Comparison of ENCODE assay signal across 13 mouse cellular contexts in genomic region chr7:109804355-109804754, GRCm38 (mm10). TPM values are rescaled to one million over a fixed set of nuclear protein-coding genes. Genes with fewer than 3 reads are reported as not detected.
DNase-seq lines count a peak whose midpoint lies in the region; ATAC-seq lines count a peak whose summit lies in the region.
"Had no signal": no experiment of that assay in that cellular context is flagged by ENCODE, and none has a peak within 500 bp of the region (broad histone marks: within the 10 kb centered on the region; RNA-seq: fewer than 3 reads in every experiment).

No protein-coding gene starts in this region.

- no peaks in the 10 kb centered on the region for H3K4me1 ChIP-seq in embryonic facial prominence, embryonic 10.5 days
- no peaks in the 10 kb centered on the region for H3K4me1 ChIP-seq in forebrain, embryonic 13.5 days
- H3K4me1 ChIP-seq: liver, embryonic 12.5 days; megakaryocyte, embryonic 14.5 days had no signal

- H3K27me3 ChIP-seq in embryonic facial prominence, embryonic 10.5 days (replicated peaks; ENCODE audit: low read depth, poor library complexity, severe bottlenecking) = peaks cover 14% of the 10 kb centered on the region
- H3K27me3 ChIP-seq in forebrain, embryonic 13.5 days = peaks cover 58% of the 10 kb centered on the region
- H3K27me3 ChIP-seq: heart, embryonic 13.5 days had no signal

- no peaks in the 10 kb centered on the region for H3K9me3 ChIP-seq in embryonic facial prominence, embryonic 10.5 days
- no peaks in the 10 kb centered on the region for H3K9me3 ChIP-seq in forebrain, embryonic 13.5 days (replicated peaks)
- H3K9me3 ChIP-seq: heart, embryonic 13.5 days; liver, embryonic 12.5 days; megakaryocyte, embryonic 14.5 days had no signal

- no peak overlapping the region for H3K4me3 ChIP-seq in embryonic facial prominence, embryonic 10.5 days
- H3K4me3 ChIP-seq in forebrain, embryonic 13.5 days = no peak overlapping the region
- H3K4me3 ChIP-seq: erythroblast, embryonic 14.5 days; heart, embryonic 13.5 days; liver, embryonic 12.5 days; megakaryocyte, embryonic 14.5 days had no signal

- H3K27ac ChIP-seq in embryonic facial prominence, embryonic 10.5 days (replicated peaks) = no peak overlapping the region
- no peak overlapping the region for H3K27ac ChIP-seq in forebrain, embryonic 13.5 days
- H3K27ac ChIP-seq: heart, embryonic 13.5 days; liver, embryonic 12.5 days had no signal

- no peak for DNase-seq in cerebellum, postnatal 4 days (ENCODE audit: low spot score in 2 of 2)
- peak; percentile 38 for DNase-seq in 3134 (ENCODE audit: extremely low read depth, insufficient read length, low spot score)
- peak; percentile 70 for DNase-seq in cerebellum, adult 11 months
- DNase-seq in cerebellum, postnatal 36 days = peak; percentile 75 to 76
- DNase-seq in embryonic facial prominence, embryonic 10.5 days (ENCODE audit: low spot score) = no peak
- DNase-seq in layer of hippocampus, postnatal 25 days (ENCODE audit: extremely low spot score in 1 of 2, low spot score in 1 of 2) = no peak
- DNase-seq: layer of hippocampus, adult 9-11 months had no signal

- WGBS in embryonic facial prominence, embryonic 10.5 days = 90% methylated on average over 6 of the region's 6 CpGs
- 93% methylated on average over 6 of the region's 6 CpGs for WGBS in forebrain, embryonic 13.5 days

- no peak overlapping the region for H3K4me2 ChIP-seq in forebrain, embryonic 13.5 days
- H3K4me2 ChIP-seq: heart, embryonic 13.5 days; liver, embryonic 12.5 days had no signal

- peak; percentile 85 for ATAC-seq in cerebellum, adult (ENCODE audit: insufficient number of reproducible peaks, low FRiP score, low TSS enrichment)
- ATAC-seq in forebrain, embryonic 13.5 days = no peak
- ATAC-seq: liver, embryonic 12.5 days had no signal

- no peaks in the 10 kb centered on the region for H3K36me3 ChIP-seq in embryonic facial prominence, embryonic 10.5 days (replicated peaks)
- H3K36me3 ChIP-seq in forebrain, embryonic 13.5 days (ENCODE audit: poor library complexity, severe bottlenecking) = no peaks in the 10 kb centered on the region
- H3K36me3 ChIP-seq: heart, embryonic 13.5 days; liver, embryonic 12.5 days had no signal

- no peak overlapping the region for H3K9ac ChIP-seq in forebrain, embryonic 13.5 days
- H3K9ac ChIP-seq: heart, embryonic 13.5 days; liver, embryonic 12.5 days had no signal

RNA-seq across cellular contexts. Expression of gene Nrip3, which starts 22.5 kb away (rescaled TPM):
- 0.15 and 0.25 TPM in 2 replicates for polyA plus RNA-seq in embryonic facial prominence, embryonic 10.5 days (2016; fragmentation: Nextera tagmentation; extraction: Ambion mirVana)
- total RNA-seq in layer of hippocampus, postnatal 25 days (2021) = 100 to 1,000 TPM; 194 to 212 TPM
- 2.7 TPM in 2 replicates for polyA plus RNA-seq in forebrain, embryonic 13.5 days (2015; fragmentation: Nextera tagmentation; extraction: Ambion mirVana)

RNA-seq across cellular contexts. Expression of gene Tmem9b, which starts 51.7 kb away (rescaled TPM):
- polyA plus RNA-seq in embryonic facial prominence, embryonic 10.5 days (2016; fragmentation: Nextera tagmentation; extraction: Ambion mirVana) = 26.2 and 27.5 TPM in 2 replicates
- total RNA-seq in layer of hippocampus, postnatal 25 days (2021) = 100 to 1,000 TPM; 100 to 109 TPM
- polyA plus RNA-seq in forebrain, embryonic 13.5 days (2015; fragmentation: Nextera tagmentation; extraction: Ambion mirVana) = 62.8 and 67.0 TPM in 2 replicates

Comparison
In these comparisons a context has a peak if more than half of its experiments do, and no peak if none do; other contexts are left out.
1. DNase-seq: peak in 3134 (single experiment), cerebellum, adult 11 months (single experiment) and cerebellum, postnatal 36 days (2 of 2); none in cerebellum, postnatal 4 days (0 of 2), embryonic facial prominence, embryonic 10.5 days (single experiment) and layer of hippocampus, postnatal 25 days (0 of 2).